Mouse (Mus musculus) hindbrain, embryonic 14.5 days (tissue): Measurements from ENCODE around the gene Atp13a3. TPM values are rescaled to one million over a fixed set of nuclear protein-coding genes. Genes with fewer than 3 reads are reported as not detected.

Source experiments
- ATAC-seq: fragments of 200-750 bp; cut with Nextera tagmentation; 2 replicates; pipeline ENCODE4 v1.8.0; 2017; ENCODE audit warnings: moderate number of reproducible peaks, mild to moderate bottlenecking, moderate TSS enrichment, moderate library complexity; ENCODE audit not compliant: low FRiP score
- DNase-seq: peaks from one replicate; pipeline ENCODE4 v3.0.0-alpha.2; 2015; ENCODE audit warnings: low spot score
- H3K27ac ChIP-seq: fragments of 300-500 bp; sonication (generic); 2 replicates; pipeline ENCODE4 v1.5.1; 2014; ENCODE audit warnings: mild to moderate bottlenecking, moderate library complexity
- H3K27me3 ChIP-seq: fragments of 300-500 bp; sonication (generic); 2 replicates; pipeline ENCODE4 v1.6.1; 2014; ENCODE audit warnings: mild to moderate bottlenecking, low read length, mixed read lengths; ENCODE audit not compliant: control insufficient read depth, insufficient read depth
- H3K36me3 ChIP-seq: fragments of 300-500 bp; sonication (generic); replicated peaks from 2 replicates; pipeline ENCODE4 v1.6.1; 2014; ENCODE audit not compliant: control insufficient read depth, insufficient read depth
- H3K4me1 ChIP-seq: fragments of 300-500 bp; sonication (generic); replicated peaks from 2 replicates; pipeline ENCODE4 v1.6.1; 2014; ENCODE audit warnings: antibody characterized with exemption, low read length, mixed read lengths; ENCODE audit not compliant: control insufficient read depth, insufficient read depth
- H3K4me2 ChIP-seq: fragments of 300-500 bp; sonication (generic); replicated peaks from 2 replicates; pipeline ENCODE4 v1.6.1; 2014; ENCODE audit warnings: mild to moderate bottlenecking, moderate library complexity
- H3K4me3 ChIP-seq: fragments of 300-500 bp; sonication (generic); replicated peaks from 2 replicates; pipeline ENCODE4 v1.5.1; 2014; ENCODE audit warnings: mild to moderate bottlenecking, low read length
- H3K9ac ChIP-seq: fragments of 300-500 bp; sonication (generic); 2 replicates; pipeline ENCODE4 v1.6.1; 2014
- H3K9me3 ChIP-seq: fragments of 300-500 bp; sonication (generic); 2 replicates; pipeline ENCODE4 v1.6.1; 2016; ENCODE audit warnings: low read length; ENCODE audit not compliant: control insufficient read depth
- WGBS: fragments of 180-500 bp; shearing (Covaris S2); extraction: QIAGEN DNeasy Blood & Tissue Kit; methylation state at CpG from one replicate; pipeline ENCODE4 v1.1.7; 2014; 5-methylcytosine and 5-hydroxymethylcytosine counted together
- polyA plus RNA-seq: library from polyadenylated mRNA; unstranded; fragments of >200 nt; fragmentation: Nextera tagmentation; extraction: Ambion mirVana; gene quantifications from 2 replicates; pipeline ENCODE4 v1.2.1, GENCODE M21; 2014

Atp13a3 gene
- polyA plus RNA-seq, 1 experiment from 2014 or later: 13.4 TPM

GRCm38 (mm10) chr16:30425980-30426379 lies 20.2 kb upstream of the Atp13a3 start:
- H3K27me3 ChIP-seq: no peaks in the 10 kb centered on the region
- H3K4me2 ChIP-seq: no peak overlapping the region
- no peaks in the 10 kb centered on the region for H3K36me3 ChIP-seq
- no peaks in the 10 kb centered on the region for H3K9me3 ChIP-seq
- no peak overlapping the region for H3K4me3 ChIP-seq
- WGBS: 80% methylated on average over 1 of the region's 1 CpGs
- DNase-seq: no peak
- no peak overlapping the region for H3K9ac ChIP-seq
- H3K4me1 ChIP-seq: no peaks in the 10 kb centered on the region
- ATAC-seq: no peak
- H3K27ac ChIP-seq: no peak overlapping the region

- H3K27ac ChIP-seq: no peak overlapping the region
- no peak overlapping the region for H3K9ac ChIP-seq
- no peak overlapping the region for H3K4me3 ChIP-seq
- no peaks in the 10 kb centered on the region for H3K36me3 ChIP-seq
- ATAC-seq (no peak), DNase-seq (no peak)
- H3K4me2 ChIP-seq: no peak overlapping the region
- WGBS: 90% methylated on average over 5 of the region's 5 CpGs
- H3K27me3 ChIP-seq: no peaks in the 10 kb centered on the region
- H3K9me3 ChIP-seq: no peaks in the 10 kb centered on the region
- H3K4me1 ChIP-seq: no peaks in the 10 kb centered on the region
These were observed 18.3 kb upstream of the Atp13a3 start for GRCm38 (mm10) chr16:30424053-30424452.

- WGBS: 86% methylated on average over 2 of the region's 2 CpGs
- no peak overlapping the region for H3K4me3 ChIP-seq
- H3K27ac ChIP-seq: no peak overlapping the region
- H3K9me3 ChIP-seq: no peaks in the 10 kb centered on the region
- H3K4me1 ChIP-seq: no peaks in the 10 kb centered on the region
- no peaks in the 10 kb centered on the region for H3K27me3 ChIP-seq
- H3K4me2 ChIP-seq: no peak overlapping the region
- no peak overlapping the region for H3K9ac ChIP-seq
- H3K36me3 ChIP-seq: no peaks in the 10 kb centered on the region
- no peak for ATAC-seq
- DNase-seq: no peak
These were observed 10.9 kb upstream of the Atp13a3 start for GRCm38 (mm10) chr16:30416707-30417106.

- Histone ChIP-seq H3K27me3 (no peaks in the 10 kb centered on the region), H3K4me3 (no peak overlapping the region), H3K4me2 (no peak overlapping the region), H3K27ac (no peak overlapping the region), H3K4me1 (no peaks in the 10 kb centered on the region), H3K36me3 (no peaks in the 10 kb centered on the region), H3K9me3 (no peaks in the 10 kb centered on the region), H3K9ac (no peak overlapping the region)
- 74% methylated on average over 5 of the region's 5 CpGs for WGBS
- ATAC-seq: no peak
- DNase-seq: no peak
These were observed 10.5 kb upstream of the Atp13a3 start for GRCm38 (mm10) chr16:30416284-30416683.

- no peak overlapping the region for H3K4me2 ChIP-seq
- H3K27me3 ChIP-seq: no peaks in the 10 kb centered on the region
- no peaks in the 10 kb centered on the region for H3K36me3 ChIP-seq
- H3K9me3 ChIP-seq: no peaks in the 10 kb centered on the region
- H3K4me1 ChIP-seq: no peaks in the 10 kb centered on the region
- H3K9ac ChIP-seq: no peak overlapping the region
- WGBS: 76% methylated on average over 3 of the region's 3 CpGs
- no peak for ATAC-seq
- no peak for DNase-seq
- no peak overlapping the region for H3K27ac ChIP-seq
- no peak overlapping the region for H3K4me3 ChIP-seq
These were observed 6.9 kb upstream of the Atp13a3 start for GRCm38 (mm10) chr16:30412680-30413079.

- WGBS: 87% methylated on average over 4 of the region's 4 CpGs
These were observed 5.1 kb upstream of the Atp13a3 start for GRCm38 (mm10) chr16:30410914-30411313.

GRCm38 (mm10) chr16:30407513-30407912 lies 1.7 kb upstream of the Atp13a3 start:
- ATAC-seq: no peak
- DNase-seq: no peak
- Histone ChIP-seq H3K4me3 (no peak overlapping the region), H3K4me2 (no peak overlapping the region), H3K27me3 (no peaks in the 10 kb centered on the region), H3K9me3 (no peaks in the 10 kb centered on the region), H3K27ac (no peak overlapping the region), H3K4me1 (no peaks in the 10 kb centered on the region), H3K9ac (no peak overlapping the region), H3K36me3 (no peaks in the 10 kb centered on the region)
- 80% methylated on average over 2 of the region's 2 CpGs for WGBS

More at GRCm38 (mm10) chr16:30410914-30411313, 5.1 kb upstream of the Atp13a3 start:
- Histone ChIP-seq H3K9me3 (no peaks in the 10 kb centered on the region), H3K4me3 (no peak overlapping the region), H3K27me3 (no peaks in the 10 kb centered on the region), H3K4me1 (no peaks in the 10 kb centered on the region), H3K36me3 (no peaks in the 10 kb centered on the region), H3K27ac (no peak overlapping the region), H3K9ac (no peak overlapping the region), H3K4me2 (no peak overlapping the region)
- no peak for DNase-seq
- ATAC-seq: no peak

GRCm38 (mm10) chr16:30403528-30403927 lies 2.2 kb downstream of the Atp13a3 start:
- WGBS: 84% methylated on average over 3 of the region's 3 CpGs
- Histone ChIP-seq H3K36me3 (no peaks in the 10 kb centered on the region), H3K4me1 (no peaks in the 10 kb centered on the region), H3K9me3 (no peaks in the 10 kb centered on the region), H3K4me3 (no peak overlapping the region), H3K27ac (no peak overlapping the region), H3K27me3 (no peaks in the 10 kb centered on the region), H3K9ac (no peak overlapping the region), H3K4me2 (no peak overlapping the region)
- ATAC-seq (no peak), DNase-seq (no peak)

- H3K4me1 ChIP-seq: no peaks in the 10 kb centered on the region
- WGBS: 63% methylated on average over 15 of the region's 15 CpGs
- H3K9me3 ChIP-seq: no peaks in the 10 kb centered on the region
- ATAC-seq: no peak
- H3K9ac ChIP-seq: no peak overlapping the region
- no peak overlapping the region for H3K4me3 ChIP-seq
- H3K4me2 ChIP-seq: no peak overlapping the region
- H3K27me3 ChIP-seq: no peaks in the 10 kb centered on the region
- no peaks in the 10 kb centered on the region for H3K36me3 ChIP-seq
- DNase-seq: no peak
- H3K27ac ChIP-seq: no peak overlapping the region
These were observed 8.4 kb downstream of the Atp13a3 start for GRCm38 (mm10) chr16:30397127-30398057.
